Mouse (Mus musculus): ENCODE results near the gene Sphk2. TPM values are rescaled to one million over a fixed set of nuclear protein-coding genes. Genes with fewer than 3 reads are reported as not detected.

The Sphk2 gene
- polyA plus RNA-seq, 1 experiment from 2014 or later = 26.4 TPM

DNA sequence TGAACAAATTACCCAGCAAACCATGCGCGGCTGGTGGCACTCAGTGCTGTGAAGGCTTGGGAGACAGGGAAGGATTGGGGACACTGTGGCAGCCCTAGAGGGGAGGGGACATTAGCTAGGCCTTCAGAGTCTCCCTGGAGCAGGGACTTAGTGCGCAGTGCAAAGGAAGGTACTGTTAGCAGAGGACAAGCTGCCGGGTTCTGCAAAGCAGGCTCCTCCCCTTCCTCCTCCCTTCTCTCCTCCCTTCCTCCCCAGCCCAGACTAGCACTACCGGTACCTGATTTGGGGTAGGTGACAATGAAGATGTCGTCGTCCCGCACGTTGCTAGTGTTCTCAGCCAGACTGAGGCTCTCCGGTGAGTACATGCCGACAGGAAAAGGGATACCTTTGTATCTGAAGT is 24.0 kb upstream of the Sphk2 start:
- WGBS = 39% methylated on average over 11 of the region's 11 CpGs
- Histone ChIP-seq H3K9me3 (no peaks in the 10 kb centered on the region), H3K36me3 (replicated peaks) (no peaks in the 10 kb centered on the region), H3K27me3 (replicated peaks) (no peaks in the 10 kb centered on the region), H3K4me3 (0 out of 2 replicates have a peak overlapping the region, but pooled peaks have one; percentile 9), H3K4me1 (no peaks in the 10 kb centered on the region), H3K4me2 (peak overlapping the region; percentile 12; the same call in 1 of the 2 replicates), H3K27ac (no peak overlapping the region), H3K9ac (no peak overlapping the region)
- ATAC-seq (replicated peaks) = no peak

DNA sequence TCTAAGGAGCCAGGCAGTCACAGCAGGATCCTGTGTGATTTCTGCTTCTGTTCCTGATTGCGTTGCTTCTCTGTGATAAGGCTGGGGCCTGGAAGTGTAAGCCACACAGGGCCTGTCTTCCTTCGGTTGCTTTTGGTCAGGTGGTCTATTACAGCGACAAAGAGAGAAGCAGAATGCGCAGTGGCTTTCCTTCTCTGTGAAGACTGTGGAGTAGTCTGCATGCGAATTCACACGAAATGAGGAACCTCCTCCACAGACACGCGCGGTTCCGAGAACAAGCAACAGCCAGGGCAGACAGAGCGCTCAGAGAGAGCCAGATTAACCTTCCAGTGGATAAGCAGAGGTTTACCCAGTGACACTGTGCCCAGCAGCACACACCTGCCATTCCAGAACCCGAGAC is 23.5 kb upstream of the Sphk2 start:
- Histone ChIP-seq H3K36me3 (replicated peaks) (no peaks in the 10 kb centered on the region), H3K27me3 (replicated peaks) (no peaks in the 10 kb centered on the region), H3K4me3 (no peak overlapping the region), H3K4me1 (no peaks in the 10 kb centered on the region), H3K9ac (no peak overlapping the region), H3K27ac (no peak overlapping the region), H3K9me3 (no peaks in the 10 kb centered on the region), H3K4me2 (no peak overlapping the region)
- 82% methylated on average over 12 of the region's 12 CpGs for WGBS
- ATAC-seq (replicated peaks) = no peak

DNA sequence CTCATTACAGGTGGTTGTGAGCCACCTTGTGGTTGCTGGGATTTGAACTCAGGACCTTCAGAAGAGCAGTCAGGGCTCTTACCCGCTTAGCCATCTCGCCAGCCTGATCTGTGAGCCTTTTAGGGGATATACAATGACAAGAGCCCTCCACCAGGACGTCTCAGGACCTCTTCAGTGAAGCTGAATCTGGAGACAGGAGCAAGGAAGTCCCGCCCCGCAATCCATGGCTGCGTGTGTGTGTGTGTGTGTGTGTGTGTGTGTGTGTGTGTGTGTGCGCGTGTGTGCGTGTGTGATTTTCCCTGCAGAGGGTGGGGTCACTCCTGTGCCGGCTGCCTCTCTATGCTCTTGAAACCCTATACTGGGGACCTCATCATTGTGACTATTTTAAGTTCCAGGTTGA is 22.0 kb upstream of the Sphk2 start:
- Histone ChIP-seq H3K4me2 (no peak overlapping the region), H3K4me3 (no peak overlapping the region), H3K27me3 (replicated peaks) (no peaks in the 10 kb centered on the region), H3K36me3 (replicated peaks) (no peaks in the 10 kb centered on the region), H3K9me3 (no peaks in the 10 kb centered on the region), H3K9ac (no peak overlapping the region), H3K27ac (no peak overlapping the region), H3K4me1 (no peaks in the 10 kb centered on the region)
- ATAC-seq (replicated peaks) = peak; percentile 20; the same call in 1 of the 2 replicates
- 76% methylated on average over 10 of the region's 10 CpGs for WGBS

DNA sequence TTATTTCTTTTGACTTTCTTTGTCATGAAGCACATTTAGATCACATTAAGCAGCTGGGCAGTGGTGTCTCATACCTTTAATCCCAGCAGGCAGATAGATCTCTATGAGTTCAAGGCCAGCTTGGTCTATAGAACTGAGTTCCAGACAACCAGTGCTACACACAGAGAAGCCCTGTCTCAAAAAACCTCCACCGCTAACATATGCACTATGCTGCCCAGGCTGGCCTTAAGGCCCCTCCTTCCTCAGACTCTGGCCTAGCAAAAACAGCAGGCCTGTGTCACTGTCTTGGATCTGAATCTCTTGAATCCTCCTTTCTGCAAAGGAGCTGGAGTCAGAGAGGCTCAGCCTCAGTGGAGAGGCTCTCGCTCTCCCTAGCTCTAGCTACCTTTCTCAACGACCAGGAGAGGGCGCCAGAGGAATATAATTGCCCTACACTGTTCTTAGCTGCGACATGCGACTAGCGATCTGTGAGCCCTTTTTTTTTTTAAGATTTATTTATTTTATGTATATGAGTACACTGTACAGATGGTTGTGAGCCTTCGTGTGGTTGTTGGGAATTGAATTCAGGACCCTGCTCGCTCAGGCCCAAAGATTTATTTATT is 21.5 kb upstream of the Sphk2 start:
- Histone ChIP-seq H3K9ac (no peak overlapping the region), H3K4me1 (no peaks in the 10 kb centered on the region), H3K4me2 (no peak overlapping the region), H3K4me3 (no peak overlapping the region), H3K36me3 (replicated peaks) (no peaks in the 10 kb centered on the region), H3K27ac (no peak overlapping the region), H3K27me3 (replicated peaks) (no peaks in the 10 kb centered on the region), H3K9me3 (no peaks in the 10 kb centered on the region)
- WGBS = 6% methylated on average over 9 of the region's 9 CpGs
- ATAC-seq (replicated peaks) = peak; percentile 83

DNA sequence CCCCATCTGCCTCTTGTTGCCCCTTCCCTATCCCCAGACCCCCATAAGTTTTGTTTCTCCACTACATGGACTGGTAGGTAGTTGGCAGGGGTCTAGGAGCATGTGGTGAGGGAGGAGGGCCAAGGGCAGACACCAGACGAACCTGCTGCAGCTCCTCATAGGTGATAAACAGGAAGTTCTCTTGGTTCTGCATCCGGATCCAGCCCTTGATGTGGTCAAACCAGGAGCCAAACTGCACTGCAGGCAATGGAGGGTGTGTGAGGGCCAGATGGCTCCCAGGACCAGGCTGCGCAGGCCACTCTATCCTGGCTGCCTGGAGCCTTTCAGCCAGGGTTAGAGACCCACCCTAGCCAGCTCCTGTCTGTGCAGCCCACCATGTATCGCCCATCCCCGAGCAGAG is 15.7 kb upstream of the Sphk2 start:
- no peak overlapping the region for H3K9ac ChIP-seq
- ATAC-seq (replicated peaks) = no peak
- H3K4me2 ChIP-seq = no peak overlapping the region
- H3K4me3 ChIP-seq = no peak overlapping the region
- H3K27ac ChIP-seq = no peak overlapping the region
- no peaks in the 10 kb centered on the region for H3K36me3 ChIP-seq (replicated peaks)
- H3K9me3 ChIP-seq = no peaks in the 10 kb centered on the region
- 75% methylated on average over 5 of the region's 5 CpGs for WGBS
- H3K4me1 ChIP-seq = no peaks in the 10 kb centered on the region
- H3K27me3 ChIP-seq (replicated peaks) = no peaks in the 10 kb centered on the region

DNA sequence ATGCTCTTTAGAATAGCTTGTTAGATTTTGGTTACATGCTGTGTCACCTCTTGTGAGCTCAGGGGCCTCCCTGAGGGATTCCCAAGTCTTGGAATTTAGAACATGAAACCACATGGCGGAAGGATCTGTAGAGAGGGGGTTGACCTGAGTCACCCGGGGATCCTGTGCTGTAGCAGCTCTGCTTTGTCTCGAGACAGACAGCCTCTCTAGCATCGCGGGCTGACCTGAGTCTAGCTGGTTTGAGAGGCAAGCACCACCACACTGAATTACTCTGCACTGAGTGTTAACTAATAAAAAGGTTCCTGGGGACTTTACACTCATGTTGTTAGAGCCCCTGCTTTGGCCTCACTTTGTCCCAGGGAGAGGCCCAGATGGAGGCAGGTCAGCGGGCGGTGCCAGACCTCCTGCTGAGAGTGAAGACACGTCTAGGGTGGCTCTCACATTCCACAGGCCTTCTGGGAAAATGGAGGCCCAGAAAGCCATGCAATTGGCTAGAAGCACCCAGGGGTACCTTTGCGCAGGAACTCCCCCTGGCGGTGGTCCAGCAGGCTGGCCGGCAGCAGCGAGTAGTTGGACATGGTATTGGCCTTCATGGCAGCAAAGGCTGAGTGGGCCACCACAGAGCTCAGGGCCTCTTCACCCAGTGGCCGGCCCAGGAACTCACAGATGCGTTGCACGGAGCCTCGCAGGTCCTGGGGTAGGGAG is 13.1 kb upstream of the Sphk2 start:
- Histone ChIP-seq H3K27ac (no peak overlapping the region), H3K4me2 (no peak overlapping the region), H3K9me3 (no peaks in the 10 kb centered on the region), H3K36me3 (replicated peaks) (no peaks in the 10 kb centered on the region), H3K27me3 (replicated peaks) (no peaks in the 10 kb centered on the region), H3K4me3 (no peak overlapping the region), H3K9ac (no peak overlapping the region), H3K4me1 (no peaks in the 10 kb centered on the region)
- WGBS = 16% methylated on average over 16 of the region's 16 CpGs
- ATAC-seq (replicated peaks) = peak; percentile 30; the same call in 1 of the 2 replicates

DNA sequence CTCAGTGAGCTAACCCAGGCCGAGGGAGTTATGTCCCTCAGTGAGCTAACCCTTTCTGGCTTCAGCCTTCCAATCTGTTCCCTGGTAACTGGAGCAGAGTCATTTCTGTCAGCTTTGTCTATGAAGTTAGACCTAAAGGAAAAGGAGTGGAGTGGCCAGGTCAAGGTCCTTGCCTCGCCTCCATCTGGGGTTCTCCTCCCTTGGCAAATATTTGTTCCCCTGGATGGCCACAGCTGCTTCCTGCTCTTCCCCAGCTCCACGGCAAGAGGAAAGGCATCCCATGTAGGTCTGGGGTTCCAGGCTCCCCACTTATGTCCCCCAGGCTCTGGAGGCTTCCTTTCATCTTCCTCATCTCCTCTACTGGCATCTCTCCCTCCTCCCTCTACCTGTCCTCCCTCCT is 9.8 kb upstream of the Sphk2 start:
- Histone ChIP-seq H3K36me3 (replicated peaks) (peaks cover 11% of the 10 kb centered on the region; the same call in 1 of the 2 replicates), H3K9me3 (no peaks in the 10 kb centered on the region), H3K4me1 (no peaks in the 10 kb centered on the region), H3K27me3 (replicated peaks) (no peaks in the 10 kb centered on the region), H3K4me2 (no peak overlapping the region), H3K9ac (no peak overlapping the region), H3K4me3 (no peak overlapping the region), H3K27ac (no peak overlapping the region)
- no peak for ATAC-seq (replicated peaks)
- WGBS = 84% methylated on average over 3 of the region's 3 CpGs

DNA sequence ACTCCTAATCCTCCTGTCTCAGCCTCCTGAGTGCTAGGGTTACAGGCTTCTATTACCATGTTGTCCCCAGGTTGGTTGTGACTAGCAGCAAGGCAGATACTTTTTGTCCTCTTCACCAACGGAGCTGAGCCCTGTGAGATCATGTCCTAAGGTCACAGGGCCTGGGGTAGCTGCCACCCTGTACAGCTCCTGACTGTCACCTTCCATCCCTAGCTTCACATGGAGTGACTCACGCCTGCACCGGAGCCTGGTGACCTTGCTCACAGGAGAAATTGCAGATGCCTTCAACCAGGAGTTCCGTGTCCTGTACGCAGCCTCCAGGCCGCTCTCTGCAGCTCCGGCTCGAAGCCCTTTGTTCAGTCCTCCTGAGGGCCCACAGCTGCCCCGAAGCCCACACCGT is 8.6 kb upstream of the Sphk2 start:
- Histone ChIP-seq H3K36me3 (replicated peaks) (peaks cover 11% of the 10 kb centered on the region; the same call in 1 of the 2 replicates), H3K27me3 (replicated peaks) (no peaks in the 10 kb centered on the region), H3K4me2 (no peak overlapping the region), H3K27ac (no peak overlapping the region), H3K4me1 (no peaks in the 10 kb centered on the region), H3K4me3 (no peak overlapping the region), H3K9me3 (no peaks in the 10 kb centered on the region), H3K9ac (no peak overlapping the region)
- ATAC-seq (replicated peaks) = no peak
- WGBS = 90% methylated on average over 10 of the region's 10 CpGs

DNA sequence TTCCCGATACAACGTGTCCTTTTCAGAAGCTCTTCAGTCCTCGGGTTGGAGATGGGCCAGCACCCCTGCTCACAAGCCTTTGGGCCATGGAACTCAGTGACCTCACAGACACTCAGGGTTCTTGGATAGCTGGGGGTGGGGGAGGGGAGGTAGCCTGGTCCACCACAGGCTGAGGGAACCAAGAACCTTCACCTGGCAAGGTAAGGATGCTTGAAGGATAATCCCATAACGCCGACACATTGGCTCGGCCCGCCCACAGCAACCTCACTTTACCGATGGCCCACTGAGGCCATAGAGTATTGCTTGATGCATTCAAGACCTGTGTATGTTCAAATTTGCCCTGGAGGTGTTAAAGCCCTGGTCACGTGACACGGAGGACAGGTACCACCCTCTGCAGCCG is 7.9 kb upstream of the Sphk2 start, which contains the start of gene Spaca4:
Spaca4 (minus strand) TSS at position 101 of the 400 bp plus-strand sequence.
- H3K4me3 ChIP-seq = no peak within 1 kb of the TSS
- ATAC-seq (replicated peaks) = no peak
- H3K4me2 ChIP-seq = no peak within 1 kb of the TSS
- peaks cover 16% of the 10 kb centered on the region for H3K36me3 ChIP-seq (replicated peaks)
- no peaks in the 10 kb centered on the region for H3K9me3 ChIP-seq
- no peak within 1 kb of the TSS for H3K27ac ChIP-seq
- H3K9ac ChIP-seq = no peak within 1 kb of the TSS
- no peaks in the 10 kb centered on the region for H3K27me3 ChIP-seq (replicated peaks)
- no peaks in the 10 kb centered on the region for H3K4me1 ChIP-seq
- WGBS = 94% methylated on average over 11 of the region's 11 CpGs

DNA sequence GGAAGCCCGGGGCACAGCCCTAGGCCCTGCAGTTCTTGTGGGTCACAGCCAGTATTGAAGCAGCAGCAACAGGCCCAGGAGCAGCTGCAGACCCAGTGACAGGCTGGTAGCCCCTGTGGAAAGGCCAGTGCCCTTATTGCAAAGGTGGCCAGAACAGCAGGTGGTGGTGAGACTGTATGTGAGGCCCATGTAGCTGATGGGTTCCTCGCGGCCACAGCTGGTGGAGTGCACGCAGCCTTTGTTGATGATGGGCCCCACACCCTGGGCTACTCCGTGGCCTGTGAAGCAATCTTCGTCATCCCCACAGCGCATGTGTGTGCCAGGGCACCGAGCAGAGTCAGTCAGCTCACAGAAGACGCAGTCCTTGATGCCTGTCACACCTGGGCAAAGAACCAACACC is 7.3 kb upstream of the Sphk2 start:
- 91% methylated on average over 9 of the region's 9 CpGs for WGBS
- no peaks in the 10 kb centered on the region for H3K4me1 ChIP-seq
- no peak overlapping the region for H3K4me2 ChIP-seq
- no peak overlapping the region for H3K4me3 ChIP-seq
- peaks cover 20% of the 10 kb centered on the region for H3K36me3 ChIP-seq (replicated peaks)
- H3K27ac ChIP-seq = no peak overlapping the region
- no peak for ATAC-seq (replicated peaks)
- H3K9ac ChIP-seq = no peak overlapping the region
- H3K27me3 ChIP-seq (replicated peaks) = no peaks in the 10 kb centered on the region
- no peaks in the 10 kb centered on the region for H3K9me3 ChIP-seq

DNA sequence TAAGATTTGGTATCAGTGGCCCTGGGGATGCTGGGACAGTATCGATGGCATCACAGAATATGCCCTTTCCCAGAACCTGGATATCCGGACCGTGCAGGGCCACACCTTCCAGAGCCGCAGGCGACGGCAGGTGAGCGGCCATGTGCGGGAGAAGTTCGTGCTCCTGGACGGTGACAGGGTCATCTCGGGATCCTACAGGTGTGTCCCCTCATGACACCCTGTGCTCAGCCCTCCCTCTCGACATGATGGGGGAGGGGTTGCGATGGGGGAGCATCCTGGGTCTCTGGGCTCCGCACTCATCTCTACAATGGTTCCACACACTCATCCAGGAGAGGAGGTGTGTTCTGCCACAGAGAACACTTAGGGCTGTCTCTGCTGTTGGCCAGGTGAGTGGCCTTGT is 6.0 kb upstream of the Sphk2 start:
- ATAC-seq (replicated peaks) = no peak
- Histone ChIP-seq H3K4me3 (no peak overlapping the region), H3K4me1 (peaks cover 12% of the 10 kb centered on the region), H3K9me3 (no peaks in the 10 kb centered on the region), H3K4me2 (no peak overlapping the region), H3K9ac (no peak overlapping the region), H3K27me3 (replicated peaks) (no peaks in the 10 kb centered on the region), H3K27ac (no peak overlapping the region), H3K36me3 (replicated peaks) (peaks cover 27% of the 10 kb centered on the region)
- WGBS = 96% methylated on average over 14 of the region's 14 CpGs

DNA sequence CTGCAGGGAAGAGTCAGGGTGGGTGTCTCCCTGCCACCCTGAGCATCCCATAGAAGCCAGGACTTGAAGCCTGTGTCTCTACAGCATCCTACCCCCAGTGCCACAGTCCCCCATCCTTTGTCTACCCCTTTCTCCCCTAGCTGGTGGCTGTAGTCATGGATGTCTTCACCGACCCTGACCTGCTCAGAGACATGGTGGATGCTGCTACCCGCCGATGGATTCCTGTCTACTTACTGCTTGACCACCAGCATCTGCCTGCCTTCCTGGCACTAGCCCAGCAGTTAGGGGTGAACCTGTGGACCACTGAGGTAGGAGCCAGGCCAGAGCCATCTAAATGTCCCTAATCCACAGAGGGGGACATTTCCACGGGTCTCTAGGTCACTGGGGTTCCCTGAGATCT is 5.5 kb upstream of the Sphk2 start:
- H3K4me1 ChIP-seq = peaks cover 15% of the 10 kb centered on the region
- H3K4me2 ChIP-seq = no peak overlapping the region
- no peaks in the 10 kb centered on the region for H3K27me3 ChIP-seq (replicated peaks)
- no peak for ATAC-seq (replicated peaks)
- whole genome bisulfite sequencing = 91% methylated on average over 4 of the region's 4 CpGs
- no peaks in the 10 kb centered on the region for H3K9me3 ChIP-seq
- peaks cover 27% of the 10 kb centered on the region for H3K36me3 ChIP-seq (replicated peaks)
- H3K27ac ChIP-seq = no peak overlapping the region
- H3K4me3 ChIP-seq = no peak overlapping the region
- H3K9ac ChIP-seq = no peak overlapping the region

DNA sequence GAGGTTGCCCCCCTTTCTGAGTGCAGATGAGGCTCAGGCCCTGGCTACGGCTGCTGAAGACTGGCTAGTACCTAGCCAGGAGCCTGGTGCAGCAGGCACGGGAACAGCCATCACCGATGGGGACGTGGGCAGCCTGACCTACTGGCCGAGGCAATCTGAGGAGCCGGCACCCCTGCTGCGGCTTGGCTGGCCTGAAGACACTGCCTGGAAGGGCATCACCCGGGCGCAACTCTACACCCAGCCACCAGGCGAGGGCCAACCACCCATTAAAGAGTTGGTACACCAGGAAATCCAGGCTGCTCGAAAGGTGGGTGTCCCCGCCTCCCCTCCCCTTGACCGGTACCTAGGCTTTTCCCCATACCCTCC is 4.5 kb upstream of the Sphk2 start:
- Histone ChIP-seq H3K4me1 (peaks cover 16% of the 10 kb centered on the region), H3K4me2 (no peak overlapping the region), H3K27me3 (replicated peaks) (no peaks in the 10 kb centered on the region), H3K4me3 (no peak overlapping the region), H3K27ac (no peak overlapping the region), H3K9ac (no peak overlapping the region), H3K9me3 (no peaks in the 10 kb centered on the region), H3K36me3 (replicated peaks) (peaks cover 27% of the 10 kb centered on the region)
- no peak for ATAC-seq (replicated peaks)
- 86% methylated on average over 13 of the region's 13 CpGs for WGBS
